Mouse (Mus musculus) thymus, postnatal 4 days (tissue): ENCODE data around the gene Tmbim1.
"Not testable (repeated sequence)": the region's sequence is repeated elsewhere in the genome, so short reads cannot be mapped to it uniquely, and the experiment has no call there.

Experiments used
- DNase-seq: peaks from one replicate; pipeline ENCODE4 v3.0.0; 2021

Gene Tmbim1

GRCm38 (mm10) chr1:74294090-74294643, 11.3 kb downstream of the Tmbim1 start:
- no peak for DNase-seq

GRCm38 (mm10) chr1:74293306-74293960, 12.0 kb downstream of the Tmbim1 start:
- DNase-seq, result no peak

GRCm38 (mm10) chr1:74292331-74293020, 12.9 kb downstream of the Tmbim1 start:
- no peak for DNase-seq

- no peak for DNase-seq
Measured at GRCm38 (mm10) chr1:74290141-74290540, 15.3 kb downstream of the Tmbim1 start.

- no peak for DNase-seq
Measured at GRCm38 (mm10) chr1:74289740-74290139, 15.7 kb downstream of the Tmbim1 start.

- DNase-seq, result no peak
Measured at GRCm38 (mm10) chr1:74289248-74289647, 16.2 kb downstream of the Tmbim1 start.

GRCm38 (mm10) chr1:74288327-74288726, 17.1 kb downstream of the Tmbim1 start:
- no peak for DNase-seq

GRCm38 (mm10) chr1:74286869-74287607, 18.4 kb downstream of the Tmbim1 start:
- not testable (repeated sequence) for DNase-seq

- no peak for DNase-seq
Measured at GRCm38 (mm10) chr1:74285212-74286010, 20.0 kb downstream of the Tmbim1 start.

GRCm38 (mm10) chr1:74284543-74285160, 20.8 kb downstream of the Tmbim1 start, which contains the start of the genes Aamp and Pnkd:
Gene Aamp (minus strand): TSS chr1:74284738.
Gene Pnkd (plus strand): TSS chr1:74284930.
- DNase-seq, result peak; percentile 99

GRCm38 (mm10) chr1:74283686-74284463, 21.5 kb downstream of the Tmbim1 start:
- peak; percentile 67 for DNase-seq

GRCm38 (mm10) chr1:74282896-74283625, 22.4 kb downstream of the Tmbim1 start:
- DNase-seq, result no peak

- DNase-seq, result no peak
Measured at GRCm38 (mm10) chr1:74281886-74282285, 23.5 kb downstream of the Tmbim1 start.

- DNase-seq, result no peak
Measured at GRCm38 (mm10) chr1:74281372-74281771, 24.1 kb downstream of the Tmbim1 start.

GRCm38 (mm10) chr1:74280591-74281325, 24.7 kb downstream of the Tmbim1 start:
- no peak for DNase-seq

GRCm38 (mm10) chr1:74278988-74279387, 26.4 kb downstream of the Tmbim1 start:
- DNase-seq, result no peak

GRCm38 (mm10) chr1:74278538-74278937, 26.9 kb downstream of the Tmbim1 start, which contains the start of gene Gpbar1:
Gene Gpbar1 (plus strand): TSS chr1:74278550.
- no peak for DNase-seq

- no peak for DNase-seq
Measured at GRCm38 (mm10) chr1:74277883-74278537, 27.4 kb downstream of the Tmbim1 start.

- no peak for DNase-seq
Measured at GRCm38 (mm10) chr1:74277041-74277440, 28.4 kb downstream of the Tmbim1 start.
